Mouse (Mus musculus) adrenal gland, postnatal 4 days (tissue): ENCODE results near the gene Ugt1a10. TPM values are rescaled to one million over a fixed set of nuclear protein-coding genes. Genes with fewer than 3 reads are reported as not detected.
"Not testable (repeated sequence)": the region's sequence is repeated elsewhere in the genome, so short reads cannot be mapped to it uniquely, and the experiment has no call there.

Experiments used
- DNase-seq, 2 experiments: peaks; one replicate each; pipeline ENCODE4 v3.0.0; 2021 to 2022; ENCODE audit warnings: low spot score in 2 of 2, mixed read lengths in 2 of 2
- total RNA-seq, 2 experiments: library from RNA; stranded (reverse); gene quantifications; 2 replicates each; pipeline ENCODE4 v1.2.3; 2021

Ugt1a10 gene
- total RNA-seq, 2 experiments from 2014 or later, result 2.8 to 3.2 TPM

GRCm38 (mm10) chr1:88213766-88214461 lies 158.7 kb downstream of the Ugt1a10 start:
- DNase-seq, result peak in 1 of 2 experiments; percentile 17

DNA sequence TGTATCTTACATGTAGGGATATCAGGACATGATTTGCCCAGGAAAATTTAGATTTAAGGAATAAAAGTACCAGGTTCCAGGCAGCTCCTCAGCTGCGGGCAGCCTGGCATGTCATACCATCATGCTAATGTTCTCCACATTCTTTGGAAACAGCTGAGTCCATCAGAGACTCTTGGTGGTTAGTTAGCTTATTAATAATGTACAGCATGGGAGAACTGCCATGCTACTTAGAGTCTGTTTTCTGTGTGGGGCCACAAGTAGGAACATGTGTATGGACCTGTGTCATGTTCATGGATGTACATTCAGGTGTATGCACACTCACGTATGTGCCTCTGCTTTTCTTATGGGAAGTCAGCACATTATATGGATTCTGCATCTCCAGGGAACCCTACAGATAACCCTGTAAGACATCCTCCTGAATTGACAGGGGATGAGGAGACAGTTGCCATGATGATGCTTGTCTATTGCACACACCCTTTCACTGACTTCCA lies 159.3 kb downstream of the Ugt1a10 start:
- no peak for DNase-seq

DNA sequence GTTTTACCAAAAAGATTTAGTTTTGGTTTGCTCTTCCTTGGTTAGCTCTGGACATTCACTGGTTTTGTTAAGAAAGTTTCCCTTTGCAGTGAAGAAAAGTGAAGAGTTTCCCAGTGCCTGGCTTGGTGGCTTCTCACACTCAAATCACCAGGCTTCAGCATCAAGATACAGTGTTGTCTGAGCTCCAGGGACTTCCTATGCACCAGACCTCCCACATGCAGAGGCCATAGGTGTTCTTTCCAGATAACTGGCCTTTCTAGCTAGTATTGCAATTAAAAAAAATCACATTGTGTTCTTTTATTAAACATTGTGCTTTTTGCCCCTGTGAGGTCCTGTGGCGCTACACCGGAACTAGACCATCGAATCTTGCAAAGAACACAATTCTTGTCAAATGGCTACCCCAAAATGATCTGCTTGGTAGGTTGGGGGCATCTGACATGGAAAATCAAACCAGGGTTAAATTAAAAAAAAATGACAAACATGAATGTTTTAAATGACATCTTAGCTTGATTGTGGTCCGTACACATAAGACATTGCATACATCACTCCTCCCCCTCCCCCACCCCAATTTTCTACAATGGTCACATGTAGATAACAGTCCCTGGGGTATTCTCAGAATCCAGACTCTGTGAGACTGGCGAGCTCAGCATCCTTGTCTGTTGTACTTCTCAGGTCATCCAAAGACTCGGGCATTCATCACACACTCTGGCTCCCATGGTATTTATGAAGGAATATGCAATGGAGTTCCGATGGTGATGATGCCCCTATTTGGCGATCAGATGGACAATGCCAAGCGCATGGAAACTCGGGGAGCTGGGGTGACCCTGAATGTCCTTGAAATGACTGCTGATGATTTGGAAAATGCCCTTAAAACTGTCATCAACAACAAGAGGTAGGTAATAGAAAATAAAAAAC lies 160.5 kb downstream of the Ugt1a10 start:
- no peak for DNase-seq

DNA sequence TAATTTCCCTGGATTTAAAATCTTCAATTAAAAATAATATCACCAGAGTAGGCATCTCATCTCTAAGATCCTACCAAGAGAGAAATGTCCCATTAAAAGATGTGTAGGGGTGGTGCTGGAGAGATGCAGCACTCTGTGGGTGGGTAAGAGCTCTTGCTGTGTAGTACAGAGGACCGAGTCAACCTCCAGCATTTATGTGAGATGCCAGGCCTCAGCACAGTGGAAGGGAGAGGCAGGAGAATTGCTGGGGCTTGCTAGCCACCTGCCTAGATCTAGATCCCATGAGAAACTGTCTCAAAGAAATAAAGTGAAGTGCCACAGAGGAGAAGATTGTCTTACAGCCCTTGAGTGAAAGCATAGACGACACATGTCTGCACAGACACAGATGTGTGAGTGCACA lies 161.4 kb downstream of the Ugt1a10 start:
- DNase-seq, result no peak

DNA sequence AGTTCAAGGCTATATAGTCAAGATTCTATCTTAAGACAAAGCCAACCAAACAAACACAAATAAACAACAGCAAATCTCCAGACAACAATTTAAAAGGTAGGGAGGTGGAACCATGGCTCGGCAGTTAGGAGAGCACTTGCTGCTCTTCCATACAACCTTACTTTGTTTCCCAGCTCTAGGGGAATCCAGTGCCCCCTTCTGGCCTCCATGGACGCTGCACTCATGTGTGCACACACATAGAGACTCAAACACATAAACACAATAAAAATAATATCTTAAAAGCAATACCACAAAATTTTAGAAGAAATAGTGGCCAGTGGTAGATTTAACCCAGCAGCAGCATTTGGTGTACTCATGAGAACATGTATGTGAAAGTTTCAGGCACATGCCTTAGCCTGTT lies 162.0 kb downstream of the Ugt1a10 start:
- DNase-seq, result no peak

DNA sequence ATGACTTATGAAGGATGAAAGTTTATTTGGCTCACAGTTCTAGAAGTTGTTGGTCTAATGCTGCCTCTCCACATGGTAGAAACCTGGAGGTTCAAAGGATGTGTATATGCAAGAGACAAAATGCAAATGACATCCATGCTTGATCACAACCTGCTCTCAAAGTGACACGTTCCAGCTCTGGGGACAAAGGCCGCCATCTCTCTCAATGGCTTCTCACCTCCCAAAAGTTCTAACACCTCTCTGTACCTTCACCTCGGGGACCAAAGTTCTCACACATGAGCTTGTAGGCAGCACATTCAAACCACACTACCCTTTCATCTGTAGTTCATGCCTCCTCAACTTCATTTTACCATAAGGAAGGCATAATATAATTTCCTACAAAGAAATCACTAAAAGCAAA lies 162.4 kb downstream of the Ugt1a10 start:
- DNase-seq, result no peak

- DNase-seq, result no peak
Observed at GRCm38 (mm10) chr1:88218051-88218450, 162.9 kb downstream of the Ugt1a10 start.

DNA sequence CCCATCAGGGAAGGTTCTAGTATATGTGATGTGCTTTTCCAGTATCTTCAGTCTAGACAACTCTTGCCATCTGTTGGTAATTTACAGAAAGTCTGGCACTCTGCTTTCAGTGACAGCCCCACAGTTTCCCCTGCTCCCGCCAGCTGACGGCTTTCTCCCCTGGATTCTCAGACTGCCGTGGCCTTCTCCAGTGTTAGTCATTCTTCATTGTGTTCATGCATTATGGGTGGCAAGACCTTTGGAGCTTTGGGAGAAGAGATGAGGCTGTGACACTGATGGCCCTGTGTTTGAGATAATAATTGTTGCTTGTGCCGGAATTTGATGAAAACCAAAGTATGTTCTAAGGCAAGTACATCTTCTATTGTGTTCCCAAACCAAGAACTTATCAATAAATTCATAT lies 163.4 kb downstream of the Ugt1a10 start:
- DNase-seq, result no peak

DNA sequence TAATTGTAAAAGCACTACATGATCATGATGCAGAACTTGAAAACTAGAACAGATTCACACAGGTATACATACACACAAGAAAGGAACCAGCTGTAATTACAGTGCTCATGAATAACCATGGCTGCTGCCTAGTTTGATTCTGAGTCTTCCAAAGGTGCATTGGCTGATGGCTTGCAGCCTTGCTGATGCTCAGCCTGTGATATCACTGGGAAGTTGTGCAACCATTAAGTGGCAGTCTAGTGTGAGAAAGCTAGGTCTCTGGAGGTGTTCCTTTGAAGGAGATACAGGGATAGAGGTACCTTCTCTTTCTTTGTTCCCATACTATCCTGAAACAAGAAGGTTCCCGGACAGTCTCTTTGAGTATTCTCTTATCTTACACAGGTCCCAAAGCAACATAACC lies 163.9 kb downstream of the Ugt1a10 start:
- DNase-seq, result no peak

- no peak for DNase-seq
Observed at GRCm38 (mm10) chr1:88220336-88220735, 165.1 kb downstream of the Ugt1a10 start.

DNA sequence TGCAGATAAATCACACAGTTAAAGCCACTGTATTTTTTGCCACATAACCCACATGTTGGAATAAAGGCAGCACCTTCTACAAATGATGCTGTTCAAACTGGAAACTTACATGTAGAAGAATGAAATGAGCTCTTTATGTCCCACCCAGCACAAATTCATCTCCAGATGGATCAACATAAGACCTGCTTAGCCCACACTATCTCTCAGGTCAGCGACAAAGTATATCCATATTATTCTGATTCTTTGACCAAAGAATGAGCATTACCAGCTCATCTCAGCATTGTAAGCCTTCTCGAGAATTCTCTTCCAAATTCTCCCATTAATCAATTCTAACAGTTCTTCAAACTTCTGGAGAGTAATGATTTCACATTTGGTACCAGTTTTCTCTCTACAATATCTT lies 167.0 kb downstream of the Ugt1a10 start:
- DNase-seq, result no peak

DNA sequence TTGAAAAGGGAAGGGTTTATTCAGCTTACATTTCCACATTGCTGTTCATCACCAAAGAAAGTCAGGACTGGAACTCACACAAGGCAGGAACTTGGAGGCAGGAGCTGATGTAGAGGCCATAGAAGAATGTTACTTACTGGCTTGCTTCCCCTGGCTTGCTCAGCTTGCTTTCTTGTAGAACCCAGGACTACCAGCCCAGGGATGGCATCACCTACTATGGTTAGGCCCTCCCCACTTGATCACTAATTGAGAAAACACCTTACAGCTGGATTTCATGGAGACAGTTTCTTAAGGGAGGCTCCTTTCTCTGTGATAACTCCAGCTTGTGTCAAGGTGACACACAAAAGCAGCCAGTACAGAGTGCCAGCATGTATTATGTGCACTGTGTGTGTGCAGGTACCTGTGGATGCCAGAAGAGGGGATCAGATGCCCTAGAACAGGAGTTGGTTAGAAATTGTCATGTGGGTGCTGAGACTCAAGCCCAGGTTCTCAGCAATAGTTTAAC lies 167.9 kb downstream of the Ugt1a10 start:
- DNase-seq, result not testable (repeated sequence)

GRCm38 (mm10) chr1:88223591-88223990 lies 168.4 kb downstream of the Ugt1a10 start:
- DNase-seq, result no peak

DNA sequence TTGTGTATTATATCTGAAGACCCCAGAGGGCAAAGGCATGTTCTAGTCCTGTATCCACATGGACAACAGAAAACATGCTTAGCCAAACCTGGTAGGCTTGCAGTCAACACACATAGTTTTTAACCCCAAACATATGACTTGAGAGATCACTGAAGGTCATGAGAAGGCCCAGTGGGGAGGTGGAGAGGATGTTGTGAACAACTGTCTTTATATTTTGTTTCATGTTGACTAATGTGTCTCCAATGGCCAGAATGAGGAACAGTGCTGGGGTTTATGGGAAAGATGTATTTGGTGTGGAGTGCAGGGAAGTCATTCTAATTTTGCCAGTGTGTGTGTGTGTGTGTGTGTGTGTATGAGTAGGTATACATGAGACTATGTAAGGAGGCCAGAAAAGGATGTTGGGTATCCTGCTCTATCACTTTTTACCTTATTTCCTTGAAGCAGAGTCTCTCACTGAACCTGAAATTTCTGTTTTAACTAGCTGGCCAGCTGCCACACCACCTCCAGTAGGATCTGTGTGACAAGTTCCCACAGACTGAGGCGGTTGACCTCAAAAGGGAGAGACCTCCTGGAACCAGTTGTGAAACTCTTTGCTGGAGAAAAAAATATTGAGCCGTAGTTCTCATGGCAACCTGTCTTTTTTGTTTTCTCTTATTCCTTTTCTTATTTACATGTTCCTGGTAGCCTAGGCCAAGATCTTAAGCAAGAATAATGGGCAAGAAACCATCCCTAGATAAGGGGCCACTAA lies 169.0 kb downstream of the Ugt1a10 start:
- no peak for DNase-seq

DNA sequence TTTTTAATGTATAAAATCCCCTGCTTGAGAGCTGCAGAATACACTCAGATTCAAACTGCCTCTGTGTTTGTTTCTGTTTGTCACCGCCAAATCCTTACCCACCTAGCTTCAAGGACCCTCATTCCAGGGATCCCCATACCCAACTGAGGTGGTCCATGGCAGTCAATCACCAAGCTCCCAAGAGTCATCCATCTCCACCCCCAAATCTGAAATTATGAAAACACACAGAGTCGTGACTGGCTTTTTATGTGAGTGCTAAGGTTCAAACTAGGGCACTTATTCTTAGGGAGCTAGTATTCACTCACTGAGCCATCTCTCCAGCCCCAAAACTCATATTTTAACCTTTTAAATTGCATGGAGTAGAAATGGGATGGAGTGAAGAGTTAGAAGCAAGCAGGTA lies 170.1 kb downstream of the Ugt1a10 start:
- DNase-seq, result not testable (repeated sequence)

GRCm38 (mm10) chr1:88225741-88226140 lies 170.6 kb downstream of the Ugt1a10 start:
- DNase-seq, result no peak

GRCm38 (mm10) chr1:88226670-88227379 lies 171.6 kb downstream of the Ugt1a10 start, which contains the start of gene Mroh2a:
Gene Mroh2a, plus strand, starts transcription at chr1:88226986.
- peak in 1 of 2 experiments; percentile 5 for DNase-seq

DNA sequence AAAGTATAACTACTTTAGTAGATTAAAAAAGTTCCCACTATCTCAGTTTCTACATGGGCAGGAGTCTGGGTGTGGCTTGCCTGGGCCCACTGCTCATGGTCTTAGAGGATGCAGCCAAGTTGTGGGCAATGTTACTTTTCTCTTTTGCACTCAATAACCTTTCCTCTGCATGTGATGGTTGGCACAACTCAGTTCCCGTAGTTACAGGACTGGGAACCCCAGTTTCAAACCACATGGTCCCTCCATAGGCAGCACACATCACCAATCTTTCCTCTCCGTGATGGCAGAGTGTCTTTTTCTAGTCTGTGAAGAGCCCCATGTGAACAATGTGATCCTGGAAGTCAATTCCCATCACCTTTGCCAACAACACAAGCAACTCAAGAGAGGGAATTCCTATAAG lies 172.3 kb downstream of the Ugt1a10 start:
- DNase-seq, result no peak

- DNase-seq, result peak in 1 of 2 experiments; percentile 8
Observed at GRCm38 (mm10) chr1:88228121-88228520, 172.9 kb downstream of the Ugt1a10 start.

- peak in 1 of 2 experiments; percentile 3 for DNase-seq
Observed at GRCm38 (mm10) chr1:88229566-88229965, 174.4 kb downstream of the Ugt1a10 start.
